Mouse (Mus musculus) spleen, adult 2 months (tissue): ENCODE results near the gene E130308A19Rik.

Source experiments
- CTCF ChIP-seq: fragments of 200-500 bp; IDR thresholded peaks from 2 replicates; pipeline ENCODE4 v1.5.1; 2011; ENCODE audit warnings: mild to moderate bottlenecking, inconsistent platforms; ENCODE audit not compliant: insufficient read depth, insufficient read length, insufficient replicate concordance; ENCODE audit errors: extremely low read depth
- POLR2A ChIP-seq: fragments of 200-500 bp; IDR thresholded peaks from 2 replicates; pipeline ENCODE4 v1.6.1; 2011; ENCODE audit warnings: low read depth, low read length, inconsistent platforms

- no peak for TF ChIP-seq POLR2A
- TF ChIP-seq CTCF, result no peak
Measured at GRCm38 (mm10) chr4:59674929-59675679, 49.1 kb downstream of the E130308A19Rik start.
